Mouse (Mus musculus): ENCODE measurements around the gene Tnfrsf1a. TPM values are rescaled to one million over a fixed set of nuclear protein-coding genes. Genes with fewer than 3 reads are reported as not detected.
A peak's percentile ranks its signal among the peaks of the same experiment; 100 is the strongest.

The Tnfrsf1a gene
- polyA plus RNA-seq, 1 experiment from 2014 or later = 69.3 TPM

GRCm38 (mm10) chr6:125333112-125333899, 15.9 kb upstream of the Tnfrsf1a start:
- Histone ChIP-seq H3K27me3 (ENCODE audit: control insufficient read depth, insufficient read depth, low read length) (no peaks in the 10 kb centered on the region), H3K36me3 (ENCODE audit: control insufficient read depth, insufficient read depth, low read length) (no peaks in the 10 kb centered on the region), H3K4me2 (replicated peaks; ENCODE audit: low read depth, low read length) (no peak overlapping the region), H3K4me3 (ENCODE audit: low read length) (no peak overlapping the region), H3K9ac (ENCODE audit: low read depth, low read length) (no peak overlapping the region), H3K4me1 (ENCODE audit: control insufficient read depth, insufficient read depth, low read length) (peaks cover 7% of the 10 kb centered on the region; the same call in 1 of the 2 replicates), H3K9me3 (ENCODE audit: control insufficient read depth, low read length) (no peaks in the 10 kb centered on the region), H3K27ac (ENCODE audit: low read depth, low read length) (no peak overlapping the region)
- WGBS = 78% methylated on average over 14 of the region's 14 CpGs
- no peak for ATAC-seq (ENCODE audit: low FRiP score, low TSS enrichment)

DNA sequence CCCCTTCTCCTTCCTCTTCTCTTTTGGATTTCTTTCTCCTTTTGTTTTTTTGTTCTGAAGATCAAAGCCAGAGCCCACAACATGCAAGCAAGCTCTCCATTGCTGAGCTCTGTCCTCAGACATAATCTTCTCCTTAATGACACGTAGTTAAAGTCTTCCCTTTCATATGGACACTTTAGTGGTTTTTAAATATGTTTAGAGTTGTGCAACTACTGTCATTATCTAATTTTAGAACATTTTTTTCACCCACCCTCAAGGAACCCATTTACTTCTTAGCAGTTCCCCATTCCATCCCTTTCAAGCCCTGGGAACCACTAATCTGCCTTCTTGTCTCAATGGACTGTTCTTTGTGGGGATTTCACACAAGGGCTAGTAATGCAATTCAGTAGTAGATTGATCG, 14.8 kb upstream of the Tnfrsf1a start:
- Histone ChIP-seq H3K27me3 (ENCODE audit: control insufficient read depth, insufficient read depth, low read length) (no peaks in the 10 kb centered on the region), H3K36me3 (ENCODE audit: control insufficient read depth, insufficient read depth, low read length) (no peaks in the 10 kb centered on the region), H3K4me2 (replicated peaks; ENCODE audit: low read depth, low read length) (no peak overlapping the region), H3K4me3 (ENCODE audit: low read length) (no peak overlapping the region), H3K9ac (ENCODE audit: low read depth, low read length) (no peak overlapping the region), H3K9me3 (ENCODE audit: control insufficient read depth, low read length) (no peaks in the 10 kb centered on the region), H3K4me1 (ENCODE audit: control insufficient read depth, insufficient read depth, low read length) (peaks cover 7% of the 10 kb centered on the region; the same call in 1 of the 2 replicates), H3K27ac (ENCODE audit: low read depth, low read length) (no peak overlapping the region)
- 69% methylated on average over 2 of the region's 2 CpGs for WGBS
- no peak for ATAC-seq (ENCODE audit: low FRiP score, low TSS enrichment)

DNA sequence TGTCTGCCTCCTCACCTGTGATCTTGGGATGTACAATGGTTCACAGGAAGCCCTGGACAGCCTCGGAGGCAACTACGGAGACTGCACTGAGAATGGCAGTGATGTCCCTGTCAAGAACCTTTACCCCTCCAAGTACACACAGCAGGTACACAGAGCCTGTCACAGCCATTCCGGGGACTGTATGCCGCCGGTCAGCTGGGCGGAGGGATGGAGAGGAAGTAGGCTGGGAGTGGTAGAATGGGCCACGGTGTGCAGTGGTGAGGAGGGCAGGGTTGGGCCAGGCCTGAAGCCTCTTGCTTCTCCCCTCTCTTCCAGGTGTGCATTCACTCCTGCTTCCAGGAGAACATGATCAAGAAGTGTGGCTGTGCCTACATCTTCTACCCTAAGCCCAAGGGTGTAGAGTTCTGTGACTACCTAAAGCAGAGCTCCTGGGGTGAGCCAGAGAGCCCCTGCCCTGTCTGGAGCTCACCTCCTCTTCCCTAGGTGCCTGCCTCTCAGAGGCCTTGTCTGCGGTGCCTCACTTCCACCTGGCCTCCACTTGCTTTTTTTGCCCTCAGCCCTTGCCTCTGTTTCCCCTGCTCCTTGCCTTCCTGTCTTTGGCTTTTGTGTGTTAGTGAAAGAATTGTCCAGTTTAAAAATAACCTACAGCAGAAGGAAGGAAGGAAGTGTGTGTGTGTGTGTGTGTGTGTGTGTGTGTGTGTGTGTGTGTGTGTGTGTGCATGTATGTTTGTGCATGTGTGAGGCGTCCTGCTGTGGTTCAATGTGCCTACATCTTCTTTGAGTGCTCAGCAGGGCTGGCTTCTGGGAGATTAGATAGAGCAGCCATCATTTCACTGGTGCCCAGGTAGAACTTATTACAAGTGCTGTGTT, 10.1 kb upstream of the Tnfrsf1a start:
- H3K4me1 ChIP-seq (ENCODE audit: control insufficient read depth, insufficient read depth, low read length) = peaks cover 13% of the 10 kb centered on the region; the same call in 1 of the 2 replicates
- H3K9ac ChIP-seq (ENCODE audit: low read depth, low read length) = no peak overlapping the region
- peak overlapping the region; percentile 18; the same call in 1 of the 2 replicates for H3K27ac ChIP-seq (ENCODE audit: low read depth, low read length)
- no peaks in the 10 kb centered on the region for H3K27me3 ChIP-seq (ENCODE audit: control insufficient read depth, insufficient read depth, low read length)
- no peaks in the 10 kb centered on the region for H3K9me3 ChIP-seq (ENCODE audit: control insufficient read depth, low read length)
- no peak for ATAC-seq (ENCODE audit: low FRiP score, low TSS enrichment)
- no peak overlapping the region for H3K4me2 ChIP-seq (replicated peaks; ENCODE audit: low read depth, low read length)
- H3K36me3 ChIP-seq (ENCODE audit: control insufficient read depth, insufficient read depth, low read length) = no peaks in the 10 kb centered on the region
- no peak overlapping the region for H3K4me3 ChIP-seq (ENCODE audit: low read length)
- WGBS = 69% methylated on average over 9 of the region's 9 CpGs

GRCm38 (mm10) chr6:125340244-125340643, 8.9 kb upstream of the Tnfrsf1a start:
- Histone ChIP-seq H3K9ac (ENCODE audit: low read depth, low read length) (no peak overlapping the region), H3K36me3 (ENCODE audit: control insufficient read depth, insufficient read depth, low read length) (no peaks in the 10 kb centered on the region), H3K4me1 (ENCODE audit: control insufficient read depth, insufficient read depth, low read length) (peaks cover 16% of the 10 kb centered on the region; the same call in 1 of the 2 replicates), H3K9me3 (ENCODE audit: control insufficient read depth, low read length) (no peaks in the 10 kb centered on the region), H3K27ac (ENCODE audit: low read depth, low read length) (peak overlapping the region; percentile 59), H3K4me3 (ENCODE audit: low read length) (no peak overlapping the region), H3K4me2 (replicated peaks; ENCODE audit: low read depth, low read length) (no peak overlapping the region), H3K27me3 (ENCODE audit: control insufficient read depth, insufficient read depth, low read length) (no peaks in the 10 kb centered on the region)
- WGBS = 66% methylated on average over 5 of the region's 5 CpGs
- ATAC-seq (ENCODE audit: low FRiP score, low TSS enrichment) = peak; percentile 45; the same call in 1 of the 2 replicates

GRCm38 (mm10) chr6:125342198-125342597, 7.0 kb upstream of the Tnfrsf1a start:
- Histone ChIP-seq H3K9me3 (ENCODE audit: control insufficient read depth, low read length) (no peaks in the 10 kb centered on the region), H3K9ac (ENCODE audit: low read depth, low read length) (no peak overlapping the region), H3K4me1 (ENCODE audit: control insufficient read depth, insufficient read depth, low read length) (peaks cover 16% of the 10 kb centered on the region; the same call in 1 of the 2 replicates), H3K27me3 (ENCODE audit: control insufficient read depth, insufficient read depth, low read length) (no peaks in the 10 kb centered on the region), H3K27ac (ENCODE audit: low read depth, low read length) (no peak overlapping the region), H3K4me2 (replicated peaks; ENCODE audit: low read depth, low read length) (no peak overlapping the region), H3K4me3 (ENCODE audit: low read length) (no peak overlapping the region), H3K36me3 (ENCODE audit: control insufficient read depth, insufficient read depth, low read length) (no peaks in the 10 kb centered on the region)
- ATAC-seq (ENCODE audit: low FRiP score, low TSS enrichment) = no peak
- WGBS = 80% methylated on average over 3 of the region's 3 CpGs

DNA sequence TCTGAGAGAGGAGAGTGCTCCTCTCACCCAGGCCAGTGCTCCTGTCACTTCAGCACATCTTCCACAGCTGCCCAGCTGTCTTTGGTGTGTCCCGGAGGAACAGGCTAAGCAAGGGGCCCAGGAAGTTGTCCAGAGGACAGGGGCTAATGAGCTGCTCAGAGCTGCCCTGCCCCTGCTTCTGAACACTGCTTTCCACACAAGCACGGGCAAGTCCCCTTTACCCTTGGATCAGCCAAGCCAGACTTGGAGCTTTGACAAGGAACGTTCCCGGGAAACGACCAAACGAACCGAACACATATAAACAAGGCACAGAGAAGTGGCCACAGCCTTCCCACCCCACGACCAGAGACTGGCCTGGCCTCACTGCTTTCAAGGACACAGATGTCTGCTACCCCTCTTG, 5.1 kb upstream of the Tnfrsf1a start:
- H3K4me2 ChIP-seq (replicated peaks; ENCODE audit: low read depth, low read length) = no peak overlapping the region
- no peak overlapping the region for H3K4me3 ChIP-seq (ENCODE audit: low read length)
- 18% methylated on average over 8 of the region's 8 CpGs for WGBS
- H3K9ac ChIP-seq (ENCODE audit: low read depth, low read length) = no peak overlapping the region
- no peaks in the 10 kb centered on the region for H3K27me3 ChIP-seq (ENCODE audit: control insufficient read depth, insufficient read depth, low read length)
- ATAC-seq (ENCODE audit: low FRiP score, low TSS enrichment) = no peak
- H3K9me3 ChIP-seq (ENCODE audit: control insufficient read depth, low read length) = no peaks in the 10 kb centered on the region
- no peaks in the 10 kb centered on the region for H3K36me3 ChIP-seq (ENCODE audit: control insufficient read depth, insufficient read depth, low read length)
- no peak overlapping the region for H3K27ac ChIP-seq (ENCODE audit: low read depth, low read length)
- H3K4me1 ChIP-seq (ENCODE audit: control insufficient read depth, insufficient read depth, low read length) = peaks cover 20% of the 10 kb centered on the region

DNA sequence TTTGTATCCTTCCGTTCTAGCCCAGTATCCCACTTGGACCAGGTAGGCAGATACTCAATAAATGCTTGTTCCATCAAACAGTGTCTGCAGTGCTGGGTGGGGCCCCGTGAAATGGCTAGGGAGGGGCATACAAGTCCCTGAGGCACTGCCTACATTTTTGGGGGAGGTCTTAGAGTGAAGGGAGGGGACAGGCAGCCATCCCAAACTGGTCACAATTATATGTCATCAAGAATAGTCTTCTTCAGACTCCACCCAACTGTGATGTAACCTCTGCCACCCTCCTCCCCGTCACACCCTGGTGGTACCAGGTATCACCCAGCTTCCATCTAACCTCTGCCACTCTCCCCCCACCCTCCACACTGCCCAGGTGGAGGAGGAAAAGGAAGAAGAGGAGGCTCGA, 4.3 kb upstream of the Tnfrsf1a start:
- no peaks in the 10 kb centered on the region for H3K9me3 ChIP-seq (ENCODE audit: control insufficient read depth, low read length)
- no peak overlapping the region for H3K27ac ChIP-seq (ENCODE audit: low read depth, low read length)
- 59% methylated on average over 4 of the region's 4 CpGs for WGBS
- H3K4me3 ChIP-seq (ENCODE audit: low read length) = no peak overlapping the region
- no peak overlapping the region for H3K4me2 ChIP-seq (replicated peaks; ENCODE audit: low read depth, low read length)
- ATAC-seq (ENCODE audit: low FRiP score, low TSS enrichment) = no peak
- no peaks in the 10 kb centered on the region for H3K27me3 ChIP-seq (ENCODE audit: control insufficient read depth, insufficient read depth, low read length)
- no peaks in the 10 kb centered on the region for H3K36me3 ChIP-seq (ENCODE audit: control insufficient read depth, insufficient read depth, low read length)
- H3K4me1 ChIP-seq (ENCODE audit: control insufficient read depth, insufficient read depth, low read length) = peaks cover 22% of the 10 kb centered on the region
- no peak overlapping the region for H3K9ac ChIP-seq (ENCODE audit: low read depth, low read length)

- Histone ChIP-seq H3K27me3 (ENCODE audit: control insufficient read depth, insufficient read depth, low read length) (no peaks in the 10 kb centered on the region), H3K4me2 (replicated peaks; ENCODE audit: low read depth, low read length) (no peak overlapping the region), H3K9me3 (ENCODE audit: control insufficient read depth, low read length) (no peaks in the 10 kb centered on the region), H3K9ac (ENCODE audit: low read depth, low read length) (no peak overlapping the region), H3K36me3 (ENCODE audit: control insufficient read depth, insufficient read depth, low read length) (no peaks in the 10 kb centered on the region), H3K4me3 (ENCODE audit: low read length) (no peak overlapping the region), H3K27ac (ENCODE audit: low read depth, low read length) (no peak overlapping the region), H3K4me1 (ENCODE audit: control insufficient read depth, insufficient read depth, low read length) (peaks cover 19% of the 10 kb centered on the region)
- WGBS = 78% methylated on average over 1 of the region's 1 CpGs
- ATAC-seq (ENCODE audit: low FRiP score, low TSS enrichment) = no peak
These were observed 3.5 kb upstream of the Tnfrsf1a start for GRCm38 (mm10) chr6:125345625-125346024.

DNA sequence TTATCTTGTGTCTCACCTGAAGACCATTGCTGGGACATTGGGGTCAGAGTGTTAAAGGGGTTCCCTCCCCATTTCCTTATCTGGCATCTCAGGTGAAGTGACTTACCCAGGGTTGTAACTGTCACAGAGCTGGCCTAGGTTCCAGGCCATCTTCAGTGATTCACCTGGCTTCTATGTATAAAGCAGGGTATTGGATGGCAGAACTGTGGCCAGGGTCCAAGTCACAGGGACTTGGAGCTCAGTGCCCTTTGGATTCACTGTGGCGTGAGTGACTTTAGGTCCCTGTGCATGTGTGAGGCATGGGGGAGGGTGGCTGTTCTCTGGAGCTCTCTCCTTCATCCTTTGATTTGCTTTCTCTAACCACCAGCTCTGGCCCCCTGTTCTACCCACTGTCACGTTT, 3.1 kb upstream of the Tnfrsf1a start:
- H3K9me3 ChIP-seq (ENCODE audit: control insufficient read depth, low read length) = no peaks in the 10 kb centered on the region
- 64% methylated on average over 2 of the region's 2 CpGs for WGBS
- H3K27me3 ChIP-seq (ENCODE audit: control insufficient read depth, insufficient read depth, low read length) = no peaks in the 10 kb centered on the region
- no peak for ATAC-seq (ENCODE audit: low FRiP score, low TSS enrichment)
- no peak overlapping the region for H3K27ac ChIP-seq (ENCODE audit: low read depth, low read length)
- peaks cover 19% of the 10 kb centered on the region for H3K4me1 ChIP-seq (ENCODE audit: control insufficient read depth, insufficient read depth, low read length)
- H3K9ac ChIP-seq (ENCODE audit: low read depth, low read length) = no peak overlapping the region
- H3K4me2 ChIP-seq (replicated peaks; ENCODE audit: low read depth, low read length) = no peak overlapping the region
- H3K36me3 ChIP-seq (ENCODE audit: control insufficient read depth, insufficient read depth, low read length) = no peaks in the 10 kb centered on the region
- H3K4me3 ChIP-seq (ENCODE audit: low read length) = no peak overlapping the region
